ENCODE assay signal across 8 mouse cellular contexts in the genomic region with DNA sequence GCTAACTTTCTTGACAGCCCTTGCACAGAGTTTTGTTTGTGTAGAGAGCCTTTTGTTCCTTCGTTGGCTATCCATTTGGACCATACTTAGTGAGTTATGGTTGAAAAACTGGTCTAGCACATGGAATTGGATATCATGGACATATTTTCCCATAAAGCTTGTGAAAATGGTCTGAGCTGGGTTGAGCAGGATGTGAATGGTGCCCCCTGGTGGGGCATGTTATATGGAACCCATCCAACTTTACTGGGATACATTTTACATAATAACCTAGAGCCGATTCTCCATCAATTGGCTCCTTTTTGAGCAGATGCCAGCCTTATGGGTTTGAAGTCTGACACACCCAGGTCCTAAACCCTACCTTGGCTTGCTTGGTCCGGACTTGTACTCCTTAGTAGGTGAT. TPM values are rescaled to one million over a fixed set of nuclear protein-coding genes. Genes with fewer than 3 reads are reported as not detected.
DNase-seq lines count a peak whose midpoint lies in the region; ATAC-seq lines count a peak whose summit lies in the region.

No protein-coding gene starts in this region.

- DNase-seq in cerebellum, adult 9-10 months, result peak; percentile 21
- DNase-seq in cerebellum, adult 11 months, result no peak
- DNase-seq in left cerebral cortex, postnatal 4 days, result peak; percentile 29
- no peak for DNase-seq in left cerebral cortex, adult 18-20 months (ENCODE audit: low spot score in 2 of 2)
- DNase-seq in ZHBTc4 (ENCODE audit: low read depth, low spot score), result peak; percentile 38
- peak; percentile 83 for DNase-seq in kidney, adult 9 months
- peak; percentile 8 for DNase-seq in naive thymus-derived CD4-positive, alpha-beta T cell, adult 2 months (ENCODE audit: low read depth)

- no peak for ATAC-seq in activated CD4-positive, CD25-positive, alpha-beta regulatory T cell, adult 4 months

- intact Hi-C loops in left cerebral cortex, postnatal 4 days (cut with DNase I), result no loop called here

RNA-seq across cellular contexts. Expression of gene Cryzl2, which starts 6.8 kb away (rescaled TPM):
- 1 to 10 TPM; 2.2 to 3.7 TPM for total RNA-seq in left cerebral cortex, postnatal 4 days (2021)
- total RNA-seq in left cerebral cortex, adult 18-20 months (2021), result 1 to 10 TPM; 6.0 to 6.3 TPM
- polyA plus RNA-seq in activated CD4-positive, CD25-positive, alpha-beta regulatory T cell, adult 4 months (2017; shearing (Covaris generic)), result 1 to 10 TPM; 3.9 to 5.5 TPM

RNA-seq across cellular contexts. Expression of gene Sec16b, which starts 41.3 kb away (rescaled TPM):
- under 1 TPM; 0.36 to 0.42 TPM for total RNA-seq in left cerebral cortex, postnatal 4 days (2021)
- 1 to 10 TPM; 1.4 to 1.8 TPM for total RNA-seq in left cerebral cortex, adult 18-20 months (2021)
- under 1 TPM; 0.78 to 0.90 TPM for polyA plus RNA-seq in activated CD4-positive, CD25-positive, alpha-beta regulatory T cell, adult 4 months (2017; shearing (Covaris generic))

RNA-seq across cellular contexts. Expression of gene Rasal2, which starts 52.8 kb away (rescaled TPM):
- 10 to 100 TPM; 45.0 to 47.8 TPM for total RNA-seq in left cerebral cortex, postnatal 4 days (2021)
- total RNA-seq in left cerebral cortex, adult 18-20 months (2021), result 10 to 100 TPM; 81.5 to 81.6 TPM
- under 1 TPM in 1 of 2 experiments, not detected in 1; 0.19 TPM for polyA plus RNA-seq in activated CD4-positive, CD25-positive, alpha-beta regulatory T cell, adult 4 months (2017; shearing (Covaris generic))

Comparison
In these comparisons a context has a peak if more than half of its experiments do, and no peak if none do; other contexts are left out.
1. DNase-seq: peak in cerebellum, adult 9-10 months (single experiment), left cerebral cortex, postnatal 4 days (single experiment), ZHBTc4 (single experiment), kidney, adult 9 months (single experiment) and naive thymus-derived CD4-positive, alpha-beta T cell, adult 2 months (single experiment); none in cerebellum, adult 11 months (single experiment) and left cerebral cortex, adult 18-20 months (0 of 2).